Mouse (Mus musculus) forebrain, embryonic 16.5 days (tissue): ENCODE measurements around the gene 9930104L06Rik. TPM values are rescaled to one million over a fixed set of nuclear protein-coding genes. Genes with fewer than 3 reads are reported as not detected.
A peak's percentile ranks its signal among the peaks of the same experiment; 100 is the strongest.

Experiments used
- ATAC-seq: fragments of 200-750 bp; cut with Nextera tagmentation; 2 replicates; pipeline ENCODE4 v1.8.0; 2017; ENCODE audit warnings: mild to moderate bottlenecking, moderate library complexity
- H3K27ac ChIP-seq: fragments of 300-500 bp; sonication (generic); 2 replicates; pipeline ENCODE4 v1.5.1; 2014; ENCODE audit warnings: low read length, control low read depth
- H3K27me3 ChIP-seq: fragments of 300-500 bp; sonication (generic); replicated peaks from 2 replicates; pipeline ENCODE4 v1.6.1; 2014; ENCODE audit warnings: low read length; ENCODE audit not compliant: control insufficient read depth, insufficient read depth
- H3K36me3 ChIP-seq: fragments of 300-500 bp; sonication (generic); 2 replicates; pipeline ENCODE4 v1.6.1; 2014; ENCODE audit not compliant: control insufficient read depth, insufficient read depth
- H3K4me1 ChIP-seq: fragments of 300-500 bp; sonication (generic); replicated peaks from 2 replicates; pipeline ENCODE4 v1.6.1; 2014; ENCODE audit warnings: low read length; ENCODE audit not compliant: control insufficient read depth, insufficient read depth
- H3K4me2 ChIP-seq: fragments of 300-500 bp; sonication (generic); 2 replicates; pipeline ENCODE4 v1.6.1; 2014; ENCODE audit warnings: mild to moderate bottlenecking, low read length, control low read depth
- H3K4me3 ChIP-seq: fragments of 300-500 bp; sonication (generic); replicated peaks from 2 replicates; pipeline ENCODE4 v1.5.1; 2014; ENCODE audit warnings: mild to moderate bottlenecking, low read length, control low read depth
- H3K9ac ChIP-seq: fragments of 300-500 bp; sonication (generic); replicated peaks from 2 replicates; pipeline ENCODE4 v1.6.1; 2014; ENCODE audit warnings: low read depth, low read length, control low read depth
- H3K9me3 ChIP-seq: fragments of 300-500 bp; sonication (generic); 2 replicates; pipeline ENCODE4 v1.6.1; 2016; ENCODE audit warnings: low read length; ENCODE audit not compliant: control insufficient read depth
- WGBS: fragments of 180-500 bp; shearing (Covaris S2); extraction: QIAGEN DNeasy Blood & Tissue Kit; methylation state at CpG from one replicate; pipeline ENCODE4 v1.1.7; 2014; 5-methylcytosine and 5-hydroxymethylcytosine counted together
- polyA plus RNA-seq: library from polyadenylated mRNA; unstranded; fragments of >200 nt; fragmentation: Nextera tagmentation; extraction: Ambion mirVana; gene quantifications from 2 replicates; pipeline ENCODE4 v1.2.1, GENCODE M21; 2015

9930104L06Rik gene
- polyA plus RNA-seq, result 17.1 and 17.2 TPM in 2 replicates

GRCm38 (mm10) chr4:124936613-124937471 lies at the start of gene 9930104L06Rik:
Gene 9930104L06Rik (plus strand): TSS chr4:124937048.
- Histone ChIP-seq H3K27me3 (no peaks in the 10 kb centered on the region), H3K4me2 (peak within 1 kb of the TSS; percentile 90), H3K4me3 (peak within 1 kb of the TSS; percentile 82), H3K9me3 (no peaks in the 10 kb centered on the region), H3K36me3 (peaks cover 3% of the 10 kb centered on the region), H3K9ac (peak within 1 kb of the TSS; percentile 62), H3K27ac (no peak within 1 kb of the TSS), H3K4me1 (peaks cover 20% of the 10 kb centered on the region)
- under 1% methylated on average over 52 of the region's 52 CpGs for WGBS
- peak; percentile 100 for ATAC-seq

GRCm38 (mm10) chr4:124888702-124889101 lies 48.1 kb upstream of the 9930104L06Rik start:
- no peaks in the 10 kb centered on the region for H3K4me1 ChIP-seq
- no peak for ATAC-seq
- no peaks in the 10 kb centered on the region for H3K36me3 ChIP-seq
- H3K9ac ChIP-seq, result no peak overlapping the region
- 59% methylated on average over 7 of the region's 7 CpGs for WGBS
- no peak overlapping the region for H3K27ac ChIP-seq
- no peak overlapping the region for H3K4me3 ChIP-seq
- H3K27me3 ChIP-seq, result peaks cover 28% of the 10 kb centered on the region
- H3K9me3 ChIP-seq, result no peaks in the 10 kb centered on the region
- H3K4me2 ChIP-seq, result no peak overlapping the region

DNA sequence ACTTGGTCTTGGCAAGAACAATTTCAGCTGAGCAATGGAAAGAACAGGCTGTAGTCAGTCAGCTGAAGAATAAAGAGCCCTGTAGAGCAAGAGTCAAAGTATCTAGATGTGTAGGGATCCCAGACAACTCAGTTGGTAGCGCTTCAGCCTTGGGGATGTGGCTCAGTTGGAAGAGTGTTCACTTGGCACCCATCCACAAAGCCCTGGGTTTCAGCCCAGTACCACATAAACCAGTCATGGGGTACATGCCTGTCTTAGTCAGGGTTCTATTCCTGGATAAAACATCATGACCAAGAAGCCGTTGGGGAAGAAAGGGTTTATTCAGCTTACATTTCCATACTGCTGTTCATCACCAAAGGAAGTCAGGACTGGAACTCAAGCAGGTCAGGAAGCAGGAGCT lies 46.9 kb upstream of the 9930104L06Rik start:
- no peak overlapping the region for H3K9ac ChIP-seq
- H3K4me2 ChIP-seq, result no peak overlapping the region
- no peak overlapping the region for H3K4me3 ChIP-seq
- H3K27ac ChIP-seq, result no peak overlapping the region
- ATAC-seq, result no peak
- peaks cover 5% of the 10 kb centered on the region; the same call in 1 of the 2 replicates for H3K4me1 ChIP-seq
- H3K27me3 ChIP-seq, result peaks cover 33% of the 10 kb centered on the region
- no peaks in the 10 kb centered on the region for H3K9me3 ChIP-seq
- H3K36me3 ChIP-seq, result no peaks in the 10 kb centered on the region
- 85% methylated on average over 2 of the region's 2 CpGs for WGBS

- Histone ChIP-seq H3K27me3 (peaks cover 37% of the 10 kb centered on the region), H3K27ac (no peak overlapping the region), H3K9me3 (no peaks in the 10 kb centered on the region), H3K36me3 (no peaks in the 10 kb centered on the region), H3K4me3 (no peak overlapping the region), H3K4me2 (no peak overlapping the region), H3K4me1 (peaks cover 9% of the 10 kb centered on the region), H3K9ac (no peak overlapping the region)
- ATAC-seq, result no peak
- WGBS, result 72% methylated on average over 5 of the region's 5 CpGs
Measured at GRCm38 (mm10) chr4:124890831-124891230, 46.0 kb upstream of the 9930104L06Rik start.

- H3K27ac ChIP-seq, result no peak overlapping the region
- no peak overlapping the region for H3K4me3 ChIP-seq
- no peak for ATAC-seq
- peaks cover 35% of the 10 kb centered on the region for H3K27me3 ChIP-seq
- H3K4me2 ChIP-seq, result no peak overlapping the region
- 26% methylated on average over 6 of the region's 6 CpGs for WGBS
- no peaks in the 10 kb centered on the region for H3K9me3 ChIP-seq
- H3K4me1 ChIP-seq, result peaks cover 10% of the 10 kb centered on the region
- H3K9ac ChIP-seq, result no peak overlapping the region
- no peaks in the 10 kb centered on the region for H3K36me3 ChIP-seq
Measured at GRCm38 (mm10) chr4:124893769-124894168, 43.1 kb upstream of the 9930104L06Rik start.

GRCm38 (mm10) chr4:124894508-124895428 lies 42.1 kb upstream of the 9930104L06Rik start:
- H3K4me1 ChIP-seq, result peaks cover 17% of the 10 kb centered on the region
- H3K27me3 ChIP-seq, result peaks cover 35% of the 10 kb centered on the region
- peak overlapping the region; percentile 51 for H3K4me3 ChIP-seq
- H3K4me2 ChIP-seq, result peak overlapping the region; percentile 71
- no peak overlapping the region for H3K27ac ChIP-seq
- H3K36me3 ChIP-seq, result no peaks in the 10 kb centered on the region
- WGBS, result under 1% methylated on average over 83 of the region's 83 CpGs
- H3K9ac ChIP-seq, result peak overlapping the region; percentile 57
- ATAC-seq, result peak; percentile 70
- H3K9me3 ChIP-seq, result no peaks in the 10 kb centered on the region

DNA sequence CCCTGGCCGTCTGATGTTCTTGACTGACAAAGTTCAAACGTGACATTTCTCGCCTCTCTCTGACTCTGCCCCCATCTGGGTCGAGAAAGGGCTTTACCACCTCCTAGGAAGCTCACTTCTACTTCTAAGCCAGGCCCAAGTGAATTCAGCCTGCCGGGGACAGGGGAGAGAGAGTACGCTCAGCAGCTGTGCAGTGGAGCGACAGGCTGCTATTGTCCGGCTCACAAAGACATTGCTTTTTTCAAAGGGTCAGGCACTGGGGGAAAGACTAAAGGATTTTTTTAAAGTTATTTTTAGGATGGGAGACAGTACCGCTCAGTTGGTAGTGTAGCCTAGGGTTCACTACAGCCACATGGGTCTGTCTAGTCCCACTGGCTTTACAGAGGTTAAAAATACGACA lies 38.4 kb upstream of the 9930104L06Rik start:
- Histone ChIP-seq H3K4me1 (peaks cover 17% of the 10 kb centered on the region), H3K27ac (no peak overlapping the region)
- 12% methylated on average over 10 of the region's 10 CpGs for WGBS

GRCm38 (mm10) chr4:124899906-124900305 lies 36.9 kb upstream of the 9930104L06Rik start:
- WGBS, result 64% methylated on average over 5 of the region's 5 CpGs
- Histone ChIP-seq H3K27me3 (peaks cover 15% of the 10 kb centered on the region), H3K27ac (no peak overlapping the region), H3K9me3 (no peaks in the 10 kb centered on the region), H3K4me1 (peaks cover 13% of the 10 kb centered on the region), H3K4me2 (no peak overlapping the region), H3K36me3 (no peaks in the 10 kb centered on the region), H3K9ac (no peak overlapping the region), H3K4me3 (no peak overlapping the region)
- no peak for ATAC-seq

More for the DNA sequence above, 38.4 kb upstream of the 9930104L06Rik start:
- no peak overlapping the region for H3K4me2 ChIP-seq
- H3K9me3 ChIP-seq, result no peaks in the 10 kb centered on the region
- H3K27me3 ChIP-seq, result peaks cover 30% of the 10 kb centered on the region
- no peak for ATAC-seq
- no peak overlapping the region for H3K9ac ChIP-seq
- no peak overlapping the region for H3K4me3 ChIP-seq
- H3K36me3 ChIP-seq, result no peaks in the 10 kb centered on the region

DNA sequence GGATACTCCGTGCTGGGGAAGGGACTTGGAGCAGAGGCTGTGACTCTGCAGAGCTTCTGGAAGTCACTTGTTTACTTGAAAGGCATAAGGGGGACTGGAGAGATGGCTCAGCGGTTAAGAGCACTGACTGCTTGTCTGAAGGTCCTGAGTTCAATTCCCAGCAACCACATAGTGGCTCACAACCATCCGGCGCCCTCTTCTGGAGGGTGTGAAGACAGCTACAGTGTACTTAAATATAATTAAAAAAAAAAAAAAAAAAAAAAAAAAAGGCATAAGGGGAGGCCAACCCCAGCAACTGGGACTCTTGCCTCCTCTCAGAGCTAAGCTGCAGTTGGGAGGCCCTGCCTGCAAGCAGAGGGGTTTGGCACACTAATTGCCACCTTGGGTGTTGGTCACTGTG lies 31.4 kb upstream of the 9930104L06Rik start:
- Histone ChIP-seq H3K27me3 (no peaks in the 10 kb centered on the region), H3K36me3 (no peaks in the 10 kb centered on the region), H3K27ac (no peak overlapping the region), H3K4me2 (no peak overlapping the region), H3K9me3 (no peaks in the 10 kb centered on the region), H3K4me3 (no peak overlapping the region), H3K9ac (no peak overlapping the region), H3K4me1 (peaks cover 8% of the 10 kb centered on the region)
- 76% methylated on average over 4 of the region's 4 CpGs for WGBS
- ATAC-seq, result no peak
